Mouse (Mus musculus) liver, embryonic 13.5 days (tissue): Measurements from ENCODE around the gene Bpifb9a. TPM values are rescaled to one million over a fixed set of nuclear protein-coding genes. Genes with fewer than 3 reads are reported as not detected.
"Not testable (repeated sequence)": the region's sequence is repeated elsewhere in the genome, so short reads cannot be mapped to it uniquely, and the experiment has no call there.

Experiments used
- ATAC-seq: fragments of 200-750 bp; cut with Nextera tagmentation; 2 replicates; pipeline ENCODE4 v1.8.0; 2017; ENCODE audit warnings: low read depth, mild to moderate bottlenecking, moderate number of reproducible peaks, moderate library complexity
- DNase-seq: peaks from one replicate; pipeline ENCODE4 v3.0.0; 2022
- H3K27ac ChIP-seq: fragments of 300-500 bp; sonication (generic); 2 replicates; pipeline ENCODE4 v1.5.1; 2015; ENCODE audit warnings: moderate library complexity, mild to moderate bottlenecking, inconsistent platforms
- H3K27me3 ChIP-seq: fragments of 300-500 bp; sonication (generic); 2 replicates; pipeline ENCODE4 v1.6.1; 2015; ENCODE audit warnings: mild to moderate bottlenecking, inconsistent platforms
- H3K36me3 ChIP-seq: fragments of 300-500 bp; sonication (generic); 2 replicates; pipeline ENCODE4 v1.6.1; 2015; ENCODE audit warnings: mild to moderate bottlenecking, inconsistent platforms
- H3K4me1 ChIP-seq: fragments of 300-500 bp; sonication (generic); replicated peaks from 2 replicates; pipeline ENCODE4 v1.6.1; 2015; ENCODE audit warnings: inconsistent platforms
- H3K4me2 ChIP-seq: fragments of 300-500 bp; sonication (generic); 2 replicates; pipeline ENCODE4 v1.6.1; 2015; ENCODE audit warnings: inconsistent platforms, mild to moderate bottlenecking, moderate library complexity
- H3K4me3 ChIP-seq: fragments of 300-500 bp; sonication (generic); replicated peaks from 2 replicates; pipeline ENCODE4 v1.5.1; 2015; ENCODE audit warnings: mild to moderate bottlenecking, inconsistent platforms
- H3K9ac ChIP-seq: fragments of 300-500 bp; sonication (generic); 2 replicates; pipeline ENCODE4 v1.6.1; 2015; ENCODE audit warnings: mild to moderate bottlenecking, inconsistent platforms
- H3K9me3 ChIP-seq: fragments of 300-500 bp; sonication (generic); replicated peaks from 2 replicates; pipeline ENCODE4 v1.6.1; 2016; ENCODE audit warnings: inconsistent platforms
- WGBS: fragments of 180-500 bp; shearing (Covaris S2); methylation state at CpG from one replicate; pipeline ENCODE4 v1.1.7; 2015; ENCODE audit not compliant: insufficient replicate concordance; 5-methylcytosine and 5-hydroxymethylcytosine counted together
- polyA plus RNA-seq: library from polyadenylated mRNA; unstranded; fragments of >200 nt; fragmentation: Nextera tagmentation; extraction: Ambion mirVana; gene quantifications from 2 replicates; pipeline ENCODE4 v1.2.1, GENCODE M21; 2015

Gene Bpifb9a
- polyA plus RNA-seq, 1 experiment from 2014 or later, result not detected

GRCm38 (mm10) chr2:154306927-154307326, 49.3 kb downstream of the Bpifb9a start, which contains the start of gene Bpifb9b:
Bpifb9b (plus strand) TSS chr2:154307227.
- not testable (repeated sequence) for H3K4me3 ChIP-seq, DNase-seq
- 60% methylated on average over 4 of the region's 4 CpGs for WGBS

GRCm38 (mm10) chr2:154313771-154314170, 56.1 kb downstream of the Bpifb9a start:
- not testable (repeated sequence) for ATAC-seq, H3K9ac ChIP-seq, H3K4me1 ChIP-seq, H3K9me3 ChIP-seq, H3K27ac ChIP-seq, H3K4me3 ChIP-seq, H3K36me3 ChIP-seq, H3K27me3 ChIP-seq, DNase-seq, H3K4me2 ChIP-seq
- 33% methylated on average over 5 of the region's 5 CpGs for WGBS

More at GRCm38 (mm10) chr2:154306927-154307326, 49.3 kb downstream of the Bpifb9a start, which contains the start of gene Bpifb9b:
- H3K9ac ChIP-seq, H3K27me3 ChIP-seq, H3K27ac ChIP-seq, H3K36me3 ChIP-seq, H3K9me3 ChIP-seq, ATAC-seq, H3K4me2 ChIP-seq, H3K4me1 ChIP-seq: not testable (repeated sequence)

Other genes starting within 250 kb of the Bpifb9a start
- gene Bpifa2, start 249.6 kb upstream of the Bpifb9a start, polyA plus RNA-seq, result not detected in 2 replicates
- not detected in 2 replicates for gene Bpifa3, start 127.5 kb upstream of the Bpifb9a start, polyA plus RNA-seq
- 0.09 TPM in 1 of 2 replicates, not detected in the other for gene Bpifa1, start 115.0 kb upstream of the Bpifb9a start, polyA plus RNA-seq
- gene Bpifa5, start 95.2 kb upstream of the Bpifb9a start, polyA plus RNA-seq, result 0.09 and 0.10 TPM in 2 replicates
- gene Bpifb1, start 67.0 kb upstream of the Bpifb9a start, polyA plus RNA-seq, result 0.21 and 0.38 TPM in 2 replicates
- gene Bpifb5, start 34.1 kb upstream of the Bpifb9a start, polyA plus RNA-seq, result not detected in 2 replicates
- gene Bpifb9b, start 49.4 kb downstream of the Bpifb9a start, polyA plus RNA-seq, result not detected in 2 replicates
- 18.0 and 18.9 TPM in 2 replicates for gene Cdk5rap1, start 115.2 kb downstream of the Bpifb9a start, polyA plus RNA-seq
- gene Snta1, start 150.2 kb downstream of the Bpifb9a start, polyA plus RNA-seq, result 1.7 and 2.0 TPM in 2 replicates
- gene Cbfa2t2, start 178.6 kb downstream of the Bpifb9a start, polyA plus RNA-seq, result 8.4 and 9.6 TPM in 2 replicates